Mouse (Mus musculus) spleen, adult 2 months (tissue): ENCODE results near the gene Plekhg5.

ENCODE experiments used
- CTCF ChIP-seq: fragments of 200-500 bp; IDR thresholded peaks from 2 replicates; pipeline ENCODE4 v1.5.1; 2011; ENCODE audit warnings: mild to moderate bottlenecking, inconsistent platforms; ENCODE audit not compliant: insufficient read depth, insufficient read length, insufficient replicate concordance; ENCODE audit errors: extremely low read depth
- POLR2A ChIP-seq: fragments of 200-500 bp; IDR thresholded peaks from 2 replicates; pipeline ENCODE4 v1.6.1; 2011; ENCODE audit warnings: low read depth, low read length, inconsistent platforms

- TF ChIP-seq CTCF (no peak), POLR2A (no peak)
Measured at GRCm38 (mm10) chr4:152145473-152145872, 73.2 kb downstream of the Plekhg5 start.
